Mouse (Mus musculus) thymus, postnatal 25 days (tissue): ENCODE measurements at regions not wholly inside any gene's neighbourhood (a gene's known extent, or its start where the extent isn't known, plus 50 kb on each side); places are given as distances from the start of the nearest gene placed in this dataset.

Experiments
- DNase-seq: peaks from one replicate; pipeline ENCODE4 v3.0.0; 2022

- no peak for DNase-seq
These were observed 250.8 kb downstream of the Tle4 start for GRCm38 (mm10) chr19:14347026-14347425.

GRCm38 (mm10) chr19:14347429-14347828 is 250.4 kb downstream of the Tle4 start:
- DNase-seq: no peak

GRCm38 (mm10) chr19:14349753-14350152 is 248.1 kb downstream of the Tle4 start:
- no peak for DNase-seq

- DNase-seq: peak; percentile 21
These were observed 246.0 kb downstream of the Tle4 start for GRCm38 (mm10) chr19:14351728-14352340.

- DNase-seq: no peak
These were observed 245.3 kb downstream of the Tle4 start for GRCm38 (mm10) chr19:14352551-14352950.

- DNase-seq: no peak
These were observed 244.7 kb downstream of the Tle4 start for GRCm38 (mm10) chr19:14353151-14353550.

- no peak for DNase-seq
These were observed 242.7 kb downstream of the Tle4 start for GRCm38 (mm10) chr19:14355128-14355527.

- no peak for DNase-seq
These were observed 241.9 kb downstream of the Tle4 start for GRCm38 (mm10) chr19:14355946-14356345.

GRCm38 (mm10) chr19:14360611-14361010 is 237.2 kb downstream of the Tle4 start:
- DNase-seq: no peak

- DNase-seq: no peak
These were observed 228.7 kb downstream of the Tle4 start for GRCm38 (mm10) chr19:14369098-14369604.

GRCm38 (mm10) chr19:14371360-14371759 is 226.5 kb downstream of the Tle4 start:
- no peak for DNase-seq

- DNase-seq: no peak
These were observed 223.9 kb downstream of the Tle4 start for GRCm38 (mm10) chr19:14373996-14374395.

- no peak for DNase-seq
These were observed 217.0 kb downstream of the Tle4 start for GRCm38 (mm10) chr19:14380898-14381297.

- DNase-seq: no peak
These were observed 210.1 kb downstream of the Tle4 start for GRCm38 (mm10) chr19:14387796-14388195.

GRCm38 (mm10) chr19:14388539-14388938 is 209.3 kb downstream of the Tle4 start:
- DNase-seq: peak; percentile 44

GRCm38 (mm10) chr19:14389881-14390837 is 207.7 kb downstream of the Tle4 start:
- DNase-seq: no peak

- no peak for DNase-seq
These were observed 206.9 kb downstream of the Tle4 start for GRCm38 (mm10) chr19:14390914-14391313.
